Mouse (Mus musculus) left cerebral cortex, postnatal 10 days (tissue): ENCODE data around the gene Sox1. TPM values are rescaled to one million over a fixed set of nuclear protein-coding genes. Genes with fewer than 3 reads are reported as not detected.

Experiments
- DNase-seq, 2 experiments: peaks; one replicate each; pipeline ENCODE4 v3.0.0; 2021 to 2022; ENCODE audit warnings: low spot score in 2 of 2, mixed read lengths in 1 of 2; ENCODE audit errors: extremely low spot score in 1 of 2
- intact Hi-C: fragments of 180-260 bp; cut with DNase I; formaldehyde crosslinking; loops from one replicate; pipeline ENCODE4 v1.15.1; 2025
- total RNA-seq, 2 experiments: library from RNA; stranded (reverse); gene quantifications; 2 replicates each; pipeline ENCODE4 v1.2.3; 2021

Sox1 gene
- total RNA-seq, 2 experiments from 2014 or later: 8.4 to 9.0 TPM

DNA sequence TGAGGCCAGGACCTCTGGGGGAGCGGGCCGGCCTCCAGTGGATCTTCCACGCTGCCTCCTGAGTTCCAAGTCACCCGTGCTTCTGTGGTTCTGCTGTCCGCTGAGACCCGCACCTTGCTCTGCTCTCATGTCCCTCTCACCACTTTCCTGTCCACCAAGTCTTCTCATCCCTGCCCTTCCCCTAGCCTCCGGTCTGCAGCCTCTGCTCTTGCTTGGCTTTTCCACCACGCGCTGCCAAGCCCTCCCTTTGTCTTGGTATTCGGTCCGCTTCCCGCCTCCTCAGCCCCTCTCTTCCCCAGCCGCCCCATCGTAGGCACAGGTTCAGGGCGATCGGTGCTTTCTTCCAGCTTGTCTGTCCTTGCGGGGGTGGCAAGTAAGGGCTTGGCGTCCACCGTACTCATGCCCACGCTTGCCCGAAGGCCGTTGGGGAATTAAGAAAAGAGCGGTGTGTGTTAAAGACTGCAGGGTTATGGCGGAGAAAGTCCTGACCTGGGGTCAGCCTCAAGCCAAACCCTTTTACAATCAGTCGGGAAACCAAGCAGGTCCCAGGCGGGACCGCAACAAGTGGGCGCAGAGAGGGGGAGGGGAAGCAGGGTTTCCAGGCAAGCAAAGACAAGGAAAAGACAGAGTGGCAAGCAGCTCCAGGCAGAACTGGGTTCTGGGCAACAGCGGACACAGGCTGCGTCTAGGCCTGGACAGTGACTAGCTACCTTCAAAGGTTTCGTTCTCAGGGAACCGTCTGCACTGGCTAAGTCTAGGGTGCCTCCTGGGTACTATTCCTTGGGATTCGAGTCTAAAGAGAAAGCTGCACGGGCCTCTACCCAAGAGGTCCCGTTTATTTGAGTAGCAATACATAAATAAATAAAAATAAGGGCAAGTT is 6.5 kb downstream of the Sox1 start:
- DNase-seq: peak in 1 of 2 experiments; percentile 35
- intact Hi-C loops: no loop called here

DNA sequence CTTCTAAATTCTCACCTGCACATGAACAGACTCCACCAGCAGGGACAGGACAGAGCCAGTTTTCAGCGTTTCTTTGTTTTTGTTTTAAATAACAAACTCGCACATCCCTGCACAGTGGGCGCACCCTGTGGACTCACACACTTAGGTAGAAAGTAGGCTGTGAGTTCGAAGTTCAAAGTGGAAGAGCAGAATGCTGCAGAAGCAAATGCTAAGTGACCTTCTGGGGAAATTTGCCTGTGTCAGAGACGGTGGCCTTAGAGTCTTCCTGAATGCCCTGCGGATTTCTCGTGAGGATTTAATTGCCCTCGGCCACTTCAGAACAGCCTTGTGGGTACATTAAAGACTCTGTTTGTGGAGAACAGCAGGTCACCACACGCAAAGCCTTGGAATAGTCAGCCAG is 7.6 kb downstream of the Sox1 start:
- no peak for DNase-seq
- intact Hi-C loops: no loop called here

DNA sequence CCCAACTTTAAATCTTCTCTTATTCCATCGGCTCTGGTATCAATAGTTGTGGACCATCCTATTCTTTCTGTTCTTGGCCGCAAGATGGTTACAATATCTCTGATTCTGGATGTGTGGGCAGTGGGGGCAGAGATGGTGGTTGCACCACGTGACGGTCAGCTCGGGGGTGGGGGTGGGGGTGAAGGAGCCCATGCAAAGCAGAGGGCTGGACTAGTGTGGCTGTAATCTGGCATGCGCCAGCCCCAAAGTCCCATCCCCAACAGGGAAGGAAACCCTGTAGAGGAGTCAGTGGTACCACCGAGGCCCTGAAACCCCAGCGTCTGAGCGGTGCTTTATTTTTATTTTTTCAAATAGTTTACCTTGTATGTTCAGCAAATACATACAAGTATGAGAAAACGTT is 12.9 kb downstream of the Sox1 start:
- no peak for DNase-seq
- intact Hi-C loops: no loop called here

DNA sequence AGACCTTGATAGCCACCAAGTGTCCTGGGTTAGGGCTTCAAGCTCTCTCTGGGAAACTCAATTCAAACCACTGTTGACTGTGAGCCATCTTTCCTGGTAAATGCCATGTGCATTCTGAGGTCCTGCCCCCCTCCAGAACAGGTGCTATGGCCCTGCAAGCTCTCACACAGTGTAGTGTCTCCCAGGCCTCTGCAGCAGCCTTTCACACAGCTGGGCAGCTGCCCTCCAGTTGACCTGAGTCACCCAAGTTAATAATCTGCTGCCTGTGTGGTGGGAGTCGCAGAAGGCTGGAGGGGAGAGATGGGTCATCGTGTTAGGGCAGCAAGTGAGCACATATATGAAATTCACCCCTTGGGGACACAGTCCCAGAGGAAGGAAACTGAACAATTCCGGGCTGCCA is 14.9 kb downstream of the Sox1 start:
- no peak for DNase-seq
- intact Hi-C loops: no loop called here

DNA sequence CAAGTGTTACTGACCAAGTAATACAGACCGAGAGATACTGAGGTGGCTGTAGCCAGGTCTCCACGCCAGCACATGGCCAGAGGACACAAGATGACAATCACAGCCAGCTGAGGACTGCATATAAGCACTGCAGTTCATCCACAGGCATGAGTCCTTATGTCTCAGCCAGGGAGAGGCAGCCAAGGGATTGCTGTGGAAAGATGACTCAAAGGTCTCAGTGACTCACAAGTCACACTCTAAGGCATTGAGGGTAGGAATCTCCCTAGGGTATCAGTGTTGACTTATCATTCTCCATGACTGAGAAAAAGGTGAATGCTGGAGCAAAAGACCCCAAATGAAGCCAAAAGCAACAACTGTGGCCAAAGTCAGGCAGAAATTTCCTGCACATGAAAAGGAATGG is 22.0 kb downstream of the Sox1 start:
- intact Hi-C loops: no loop called here
- DNase-seq: peak in 1 of 2 experiments; percentile 9

DNA sequence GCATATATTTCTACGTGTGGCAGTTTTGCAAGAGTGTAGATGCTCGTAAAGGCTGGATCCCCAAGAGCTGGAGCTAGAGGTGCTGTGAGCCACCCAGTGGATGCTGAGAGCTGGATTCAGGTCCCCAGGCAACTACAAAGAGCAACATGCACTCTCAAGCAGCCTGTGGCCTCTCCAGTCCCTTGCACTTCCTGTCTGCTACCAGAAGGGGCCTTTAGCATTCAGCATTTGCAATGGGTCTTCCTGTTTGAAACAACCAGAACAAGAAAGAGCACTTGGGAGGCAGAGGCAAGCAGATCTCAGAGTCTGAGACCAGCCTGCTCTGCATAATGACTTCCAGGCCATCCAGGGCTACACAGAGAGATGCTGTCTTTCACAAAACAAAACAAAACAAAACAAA is 25.4 kb downstream of the Sox1 start:
- peak in 1 of 2 experiments; percentile 4 for DNase-seq
- intact Hi-C loops: no loop called here

DNA sequence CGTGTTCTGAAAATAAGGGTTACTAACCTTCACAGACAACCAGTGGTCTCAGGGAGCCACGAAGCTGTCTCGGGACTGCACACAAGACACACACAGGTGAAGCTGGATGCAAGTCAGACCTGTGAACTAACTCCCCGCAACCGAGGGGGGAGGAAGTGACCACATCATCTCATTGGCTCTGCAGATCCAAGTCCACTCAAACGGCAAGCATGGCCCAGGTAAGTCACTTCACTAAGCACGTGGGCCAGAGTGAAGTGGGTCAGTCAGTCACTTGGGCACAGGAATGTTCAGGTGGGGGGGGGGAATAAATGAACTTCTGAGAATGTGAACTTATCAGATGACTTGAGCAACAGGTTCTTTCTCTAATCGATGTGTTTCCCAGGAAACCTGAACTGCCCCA is 30.8 kb downstream of the Sox1 start:
- DNase-seq: peak in 1 of 2 experiments; percentile 7
- intact Hi-C loops: no loop called here

DNA sequence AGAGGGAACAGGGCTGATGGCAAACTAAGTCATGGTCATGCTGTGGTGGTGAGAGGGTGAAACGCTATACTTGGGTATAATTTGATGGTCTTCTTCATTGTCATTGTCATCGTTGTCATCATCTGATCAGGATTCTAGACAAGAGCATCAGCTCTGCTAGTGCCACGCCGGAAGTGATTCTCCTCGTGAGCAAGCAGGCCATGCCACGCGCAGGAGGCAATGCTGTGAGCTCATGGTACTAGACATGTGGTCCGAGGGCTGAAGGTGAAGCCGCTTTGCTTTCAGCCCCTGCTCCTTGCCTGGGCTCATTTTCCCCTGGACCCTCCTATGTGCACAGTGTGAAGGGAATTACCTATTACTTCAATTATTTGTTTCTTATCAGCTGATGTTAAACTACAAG is 32.3 kb downstream of the Sox1 start:
- peak in 1 of 2 experiments; percentile 6 for DNase-seq
- intact Hi-C loops: no loop called here

DNA sequence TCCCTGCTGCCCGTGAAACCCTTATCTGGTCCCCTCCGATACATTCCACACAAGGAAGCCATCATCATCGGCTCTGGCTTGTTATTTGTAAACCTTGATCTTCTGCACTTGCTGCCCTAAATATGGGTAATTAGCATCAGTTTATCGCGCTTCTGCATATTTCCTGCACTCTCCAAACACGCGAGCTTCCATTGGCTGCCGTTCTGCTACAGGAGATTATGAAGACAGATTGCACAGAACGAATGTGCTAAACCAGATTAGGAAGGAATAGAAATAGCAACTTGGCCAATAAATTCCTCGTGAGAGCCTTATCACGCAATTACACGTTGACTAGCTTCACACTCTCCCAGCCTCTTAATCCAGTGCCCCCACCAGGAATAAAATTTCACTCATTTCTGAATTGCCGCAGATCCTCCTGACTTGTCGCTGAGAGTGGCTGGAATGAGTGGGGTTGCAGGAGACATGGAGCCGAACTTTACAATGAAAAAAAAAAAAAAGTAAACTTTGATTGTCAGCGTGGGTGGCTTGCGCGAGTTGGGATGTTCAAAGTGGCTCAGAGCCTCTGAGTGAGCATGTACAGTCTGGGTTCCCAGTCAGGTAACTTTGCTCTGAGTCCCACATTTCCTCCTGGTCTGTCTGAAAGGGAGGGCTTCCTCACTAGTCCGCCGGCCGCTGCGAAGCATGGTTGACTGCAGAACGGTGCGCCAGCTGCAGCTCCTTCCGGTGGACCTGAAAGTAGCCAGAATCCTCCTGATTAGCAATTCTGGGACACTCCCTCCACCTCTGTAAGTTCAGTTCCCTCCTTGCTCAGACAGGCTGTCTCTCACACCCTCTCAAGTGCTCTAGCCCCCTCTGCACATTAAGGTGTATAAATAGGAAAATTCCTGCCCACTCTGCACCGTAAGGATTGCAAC is 33.0 kb downstream of the Sox1 start:
- intact Hi-C loops: no loop called here
- DNase-seq: peak in 1 of 2 experiments; percentile 20

DNA sequence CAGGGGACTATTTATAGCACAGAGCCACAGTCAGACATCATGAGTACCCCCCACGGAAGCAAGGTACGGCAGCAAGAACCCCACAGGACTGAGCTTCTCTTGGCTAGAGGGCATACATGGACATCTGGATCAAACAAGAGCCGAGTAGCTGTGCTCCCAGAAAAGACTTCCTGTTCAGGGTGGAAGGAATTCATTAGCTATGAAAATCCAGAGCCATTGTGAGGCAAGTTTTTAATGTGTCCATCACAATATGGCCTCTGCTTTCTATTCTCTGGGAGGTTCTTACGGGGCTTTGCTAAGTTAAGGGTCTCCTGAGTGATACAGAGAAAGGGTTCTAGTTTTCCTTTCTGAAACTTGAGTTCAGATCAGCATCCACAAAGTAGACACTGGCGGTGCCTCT is 33.8 kb downstream of the Sox1 start:
- intact Hi-C loops: no loop called here
- DNase-seq: peak in 1 of 2 experiments; percentile 1

DNA sequence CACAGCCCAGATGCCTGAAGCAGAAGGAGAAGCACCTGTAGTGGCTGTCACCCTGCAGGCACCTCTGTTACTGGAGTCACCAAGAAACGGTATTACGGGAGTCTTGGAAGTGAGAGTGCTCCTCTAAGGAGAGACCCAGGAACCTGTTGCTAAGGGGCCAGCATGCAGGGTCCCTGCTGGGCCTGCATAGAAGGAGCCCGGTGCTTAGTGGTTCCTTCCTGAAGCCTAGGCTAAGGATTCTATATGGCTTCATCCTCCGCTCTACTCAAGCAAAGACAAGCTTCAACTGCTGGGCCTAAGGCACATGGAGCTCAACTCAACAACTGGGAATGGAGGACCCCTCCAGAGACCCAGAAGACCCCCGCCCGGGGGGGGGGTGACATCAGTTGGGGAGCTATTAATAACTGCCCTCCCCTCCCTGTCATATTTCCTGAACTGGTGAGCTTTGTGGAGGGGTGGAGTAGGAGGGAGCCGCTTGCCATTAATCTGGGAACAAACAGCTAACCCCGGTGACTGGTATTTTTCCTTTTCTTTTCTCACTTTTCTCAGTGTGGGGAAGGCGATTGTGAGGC is 34.6 kb downstream of the Sox1 start:
- peak in 1 of 2 experiments; percentile 10 for DNase-seq
- intact Hi-C loops: no loop called here

DNA sequence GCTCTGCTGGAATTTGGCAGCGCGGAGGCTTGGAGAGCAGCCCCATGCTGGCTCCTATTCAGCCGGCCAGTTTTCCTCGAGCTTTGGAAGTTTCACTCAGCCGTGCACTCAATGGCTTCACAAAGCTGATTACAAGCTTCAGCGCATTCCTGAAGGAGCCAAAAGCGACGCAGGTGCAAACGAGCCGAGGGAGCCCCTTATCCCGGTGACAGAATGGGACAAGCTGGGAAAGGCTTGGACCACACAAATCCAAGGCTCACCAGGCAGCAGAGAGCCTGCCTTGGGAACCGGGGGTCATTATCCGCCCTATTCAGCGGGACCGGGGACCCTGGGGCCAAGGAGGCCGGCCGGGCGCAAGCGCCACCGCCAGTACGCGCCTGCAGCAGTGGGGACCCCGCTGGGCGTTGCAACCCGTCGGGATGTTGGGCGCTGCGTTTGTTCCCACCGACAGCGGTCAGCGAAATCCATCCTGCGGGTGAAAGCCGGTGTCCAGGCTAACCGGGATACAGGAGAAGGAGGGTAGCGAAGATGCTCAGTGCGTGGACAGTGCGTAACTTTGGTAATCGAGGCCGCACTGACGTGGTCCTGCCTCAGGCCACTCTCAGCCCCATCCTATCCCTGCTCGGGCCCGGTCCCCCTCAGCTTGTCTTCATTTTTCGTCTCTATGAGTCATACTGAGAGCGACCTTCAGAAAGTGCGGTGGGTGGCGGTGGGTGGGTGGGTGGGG is 35.2 kb downstream of the Sox1 start:
- DNase-seq: peak; percentile 43 to 63
- intact Hi-C loops: no loop called here

DNA sequence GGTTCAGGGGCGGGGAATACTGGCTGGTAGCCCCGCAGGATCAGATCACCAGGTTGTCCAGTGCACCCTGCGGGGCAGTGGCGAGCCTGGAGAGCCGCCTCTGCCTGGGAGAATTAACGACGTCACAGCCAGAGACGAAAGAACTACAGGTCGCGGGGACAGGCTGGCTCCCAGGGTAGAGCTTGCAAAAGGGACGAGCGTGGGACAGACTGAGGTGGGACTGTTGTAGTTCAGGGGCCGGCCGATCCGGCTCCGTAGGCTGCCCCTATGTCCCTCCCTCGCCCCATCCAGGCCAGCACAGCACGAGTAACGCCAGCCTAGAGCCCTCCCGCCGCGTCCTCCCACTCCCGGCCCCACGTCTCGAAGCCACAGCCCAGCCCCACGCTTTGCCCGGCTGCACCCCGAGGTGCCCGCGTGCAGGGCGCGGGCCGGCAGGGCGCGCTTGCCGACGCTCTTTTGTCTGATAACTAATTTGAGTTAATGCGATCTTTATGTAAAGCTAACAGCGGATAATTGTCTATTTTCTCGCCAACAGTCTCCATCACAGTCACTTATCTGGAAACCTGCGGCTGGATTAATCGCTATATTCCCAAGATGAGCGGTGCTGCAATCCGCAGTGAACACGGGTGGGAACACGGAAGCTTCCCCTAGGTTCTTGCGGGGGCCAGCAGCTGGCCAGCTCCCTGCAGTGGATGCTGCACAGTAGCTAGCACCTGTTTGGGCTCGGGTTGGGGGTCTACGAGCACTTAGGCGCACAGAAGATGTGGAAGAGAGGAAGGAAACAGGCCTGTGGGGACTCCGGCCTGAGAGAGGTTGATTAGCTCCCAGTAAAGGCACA is 36.0 kb downstream of the Sox1 start:
- intact Hi-C loops: no loop called here

DNA sequence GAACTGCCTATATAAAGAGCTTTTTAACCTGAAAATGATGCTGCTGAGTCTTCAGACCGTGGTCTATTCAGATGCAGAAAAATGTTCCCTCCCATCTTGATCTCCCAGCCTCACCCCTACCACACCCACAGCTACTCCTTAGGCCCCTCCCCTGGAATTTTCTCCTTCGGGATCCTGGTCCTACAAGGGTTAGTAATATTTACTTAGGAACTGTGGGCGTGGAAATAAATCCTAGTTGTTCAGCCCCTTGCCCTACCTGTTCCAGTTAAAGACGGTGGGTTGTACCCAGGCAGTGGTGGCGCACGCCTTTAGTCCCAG is 36.6 kb downstream of the Sox1 start:
- intact Hi-C loops: no loop called here
- peak in 1 of 2 experiments; percentile 10 for DNase-seq

More for the DNA sequence above, 36.0 kb downstream of the Sox1 start:
- DNase-seq: peak in 1 of 2 experiments; percentile 32

DNA sequence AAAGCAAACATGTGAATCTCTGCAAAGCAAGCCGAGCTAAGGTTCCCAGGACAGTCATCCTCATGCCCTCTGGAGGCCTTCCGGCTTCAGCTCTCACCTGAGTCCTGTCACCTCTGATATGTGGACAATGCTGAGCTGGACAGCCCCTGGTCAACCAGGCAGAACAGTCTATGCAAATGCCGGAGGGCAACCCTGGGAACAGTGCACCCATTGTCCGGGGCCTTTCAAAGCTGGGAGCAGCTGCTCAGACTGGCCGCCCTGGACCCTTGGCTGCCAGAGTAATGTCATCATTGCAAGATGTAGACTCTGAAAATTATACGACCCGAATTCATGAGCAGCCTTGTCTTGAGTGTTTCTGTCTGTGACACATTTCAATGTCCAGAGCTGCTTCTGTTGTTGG is 37.5 kb downstream of the Sox1 start:
- intact Hi-C loops: no loop called here
- DNase-seq: peak in 1 of 2 experiments; percentile 23

DNA sequence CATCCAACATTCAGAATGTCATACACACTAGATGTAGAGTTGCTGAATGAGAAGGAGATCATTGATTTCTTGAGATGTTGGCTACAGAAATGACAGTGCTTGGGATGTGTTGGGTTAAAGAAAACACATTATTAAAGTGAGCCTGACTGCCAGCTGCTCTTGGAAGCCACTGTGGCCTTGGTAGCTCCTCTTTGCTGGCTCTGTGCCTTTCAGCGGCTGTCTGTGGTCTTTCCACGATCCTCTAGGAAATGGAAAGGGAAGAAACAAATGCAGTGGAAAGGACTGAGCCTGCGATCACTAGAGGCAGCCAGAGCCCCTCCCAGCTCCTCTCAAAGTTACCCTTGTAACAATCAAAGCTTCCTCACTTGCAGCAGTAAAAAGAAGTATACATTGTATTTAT is 39.7 kb downstream of the Sox1 start:
- DNase-seq: no peak
- intact Hi-C loops: no loop called here

DNA sequence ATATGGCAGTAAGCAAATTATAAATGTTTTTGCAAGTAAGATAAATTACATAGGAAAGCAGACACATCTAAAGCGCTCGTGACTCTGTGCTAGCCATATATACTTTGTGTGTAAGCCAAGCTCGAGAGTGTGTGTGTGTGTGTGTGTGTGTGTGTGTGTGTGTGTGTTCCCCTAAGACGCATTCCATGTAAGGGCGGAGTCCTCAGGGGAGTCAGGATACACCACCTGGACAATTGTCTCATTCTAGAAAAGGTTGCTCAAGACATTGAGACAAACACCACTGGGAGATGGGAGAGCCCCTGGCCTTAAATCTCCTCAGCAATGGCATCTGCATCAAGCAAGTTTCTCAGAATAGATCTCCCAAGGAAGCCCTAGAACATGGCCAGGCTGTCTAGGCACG is 42.9 kb downstream of the Sox1 start:
- intact Hi-C loops: no loop called here
- peak in 1 of 2 experiments; percentile 0 for DNase-seq

DNA sequence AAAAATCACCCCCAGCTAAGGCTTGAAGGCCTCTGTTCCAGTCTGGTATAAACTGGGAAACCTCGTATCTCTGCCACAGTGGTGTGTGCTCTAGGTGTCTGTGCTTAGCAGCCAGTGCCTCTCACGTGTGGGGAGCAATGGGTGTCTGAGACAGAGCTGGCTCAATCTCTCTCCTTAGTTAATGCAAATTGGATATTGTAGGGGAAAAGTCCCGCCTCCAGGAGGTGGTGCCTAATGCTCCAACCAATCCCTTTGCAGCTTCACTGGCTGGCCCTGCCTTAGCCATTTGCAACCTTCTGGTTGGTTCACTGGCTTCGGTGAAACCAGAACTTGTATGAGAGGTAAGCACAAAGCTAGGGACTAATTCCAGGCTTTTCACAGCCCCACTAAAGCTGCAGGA is 43.9 kb downstream of the Sox1 start:
- DNase-seq: peak in 1 of 2 experiments; percentile 31
- intact Hi-C loops: no loop called here
